Mouse (Mus musculus): ENCODE measurements around the gene Dtx1.

The Dtx1 gene

DNA sequence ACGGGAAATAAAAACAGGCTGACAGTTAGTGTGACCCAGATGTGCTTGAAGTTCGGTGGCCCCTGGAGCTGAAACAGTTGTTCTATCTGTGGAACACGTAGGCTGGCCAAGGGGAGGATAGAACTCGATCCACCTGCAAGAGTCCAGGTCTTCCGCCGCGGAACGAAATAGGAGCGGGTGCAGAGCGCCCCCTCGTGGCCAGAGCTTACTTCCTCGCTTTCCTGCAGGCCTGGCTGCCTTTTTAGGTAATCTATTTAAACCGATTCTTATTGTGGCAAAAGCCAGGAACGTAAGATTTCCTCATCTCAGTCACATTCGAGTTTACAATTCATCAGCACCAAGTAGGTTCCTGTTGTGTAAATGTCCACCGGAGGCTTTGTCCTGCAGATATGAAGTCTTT is 2.6 kb upstream of the Dtx1 start:
- Histone ChIP-seq H3K36me3 (ENCODE audit: control insufficient read depth, insufficient read depth, low read length, poor library complexity, severe bottlenecking) (no peaks in the 10 kb centered on the region; the same call in 1 of the 2 replicates), H3K27me3 (ENCODE audit: control insufficient read depth, insufficient read depth, low read length, poor library complexity, severe bottlenecking) (no peaks in the 10 kb centered on the region)
- DNase-seq (ENCODE audit: low read depth, low spot score): peak; percentile 92

DNA sequence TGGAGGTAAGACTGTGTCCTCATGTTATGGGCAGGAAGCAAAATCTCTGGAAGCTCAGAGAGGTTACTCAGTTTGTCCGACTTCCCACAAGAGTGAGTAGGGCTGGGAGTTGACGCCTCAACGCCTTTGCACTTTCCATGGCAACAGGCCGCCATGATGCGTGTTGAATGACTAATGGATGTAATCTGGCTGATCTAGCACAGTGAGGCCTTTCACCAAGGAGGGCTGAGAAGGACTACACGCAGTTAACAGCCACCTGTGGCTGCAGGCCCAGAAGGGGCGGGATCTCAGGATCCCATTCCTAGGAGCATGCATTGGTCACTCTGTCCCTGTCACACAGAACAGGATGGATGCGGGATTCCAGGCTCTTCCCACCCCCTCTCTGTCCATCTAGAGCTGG is 994 bp upstream of the Dtx1 start:
- H3K36me3 ChIP-seq (ENCODE audit: control insufficient read depth, insufficient read depth, low read length, poor library complexity, severe bottlenecking): no peaks in the 10 kb centered on the region; the same call in 1 of the 2 replicates
- no peak for DNase-seq (ENCODE audit: low read depth, low spot score)

DNA sequence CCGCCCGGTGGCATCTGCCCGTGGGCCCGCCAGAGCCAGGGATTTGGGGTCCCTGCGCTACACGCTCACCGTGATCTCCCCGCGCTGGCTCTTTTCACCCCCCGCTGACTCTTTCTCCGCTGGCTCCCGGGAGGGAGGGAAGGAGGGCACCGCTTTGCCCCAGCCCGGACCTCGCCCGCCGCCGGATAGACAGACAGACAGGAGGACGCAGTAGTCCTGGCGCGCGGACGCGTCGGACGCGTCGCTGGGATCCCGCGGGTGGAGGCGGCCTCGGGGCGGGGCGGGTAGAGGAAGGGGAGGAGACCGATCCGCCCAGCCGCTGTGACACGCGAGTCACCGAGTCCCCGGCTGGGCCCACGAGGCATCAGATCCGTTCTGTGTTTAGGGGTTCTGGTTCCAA is 311 bp downstream of the Dtx1 start:
- H3K36me3 ChIP-seq (ENCODE audit: control insufficient read depth, insufficient read depth, low read length, poor library complexity, severe bottlenecking): no peaks in the 10 kb centered on the region; the same call in 1 of the 2 replicates
- H3K27me3 ChIP-seq (ENCODE audit: control insufficient read depth, insufficient read depth, low read length, poor library complexity, severe bottlenecking): no peaks in the 10 kb centered on the region
- DNase-seq (ENCODE audit: low read depth, low spot score): peak; percentile 85

More for the DNA sequence above, 994 bp upstream of the Dtx1 start:
- no peaks in the 10 kb centered on the region for H3K27me3 ChIP-seq (ENCODE audit: control insufficient read depth, insufficient read depth, low read length, poor library complexity, severe bottlenecking)

DNA sequence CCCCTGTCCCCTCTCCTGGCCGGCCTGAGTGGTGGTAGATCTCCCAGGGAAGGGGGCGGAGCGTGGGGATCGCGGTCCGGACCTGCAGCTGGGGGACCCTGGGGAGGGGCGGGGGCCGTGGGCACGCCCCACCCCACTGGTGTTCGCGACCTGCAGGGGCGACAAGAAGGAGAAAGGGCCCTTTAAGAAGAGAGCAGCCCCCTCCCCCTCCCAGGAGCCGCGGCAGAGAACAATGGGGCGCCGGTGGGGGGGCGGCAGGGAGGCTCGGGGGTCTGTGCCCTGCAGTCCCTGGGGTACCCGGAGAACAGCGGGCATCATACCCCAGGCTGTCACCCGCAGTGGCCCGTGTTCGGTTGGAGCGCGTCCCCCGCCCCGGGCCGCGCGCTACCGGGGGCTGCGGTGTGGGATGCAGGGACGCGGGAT is 890 bp downstream of the Dtx1 start:
- no peaks in the 10 kb centered on the region for H3K27me3 ChIP-seq (ENCODE audit: control insufficient read depth, insufficient read depth, low read length, poor library complexity, severe bottlenecking)
- DNase-seq (ENCODE audit: low read depth, low spot score): no peak

DNA sequence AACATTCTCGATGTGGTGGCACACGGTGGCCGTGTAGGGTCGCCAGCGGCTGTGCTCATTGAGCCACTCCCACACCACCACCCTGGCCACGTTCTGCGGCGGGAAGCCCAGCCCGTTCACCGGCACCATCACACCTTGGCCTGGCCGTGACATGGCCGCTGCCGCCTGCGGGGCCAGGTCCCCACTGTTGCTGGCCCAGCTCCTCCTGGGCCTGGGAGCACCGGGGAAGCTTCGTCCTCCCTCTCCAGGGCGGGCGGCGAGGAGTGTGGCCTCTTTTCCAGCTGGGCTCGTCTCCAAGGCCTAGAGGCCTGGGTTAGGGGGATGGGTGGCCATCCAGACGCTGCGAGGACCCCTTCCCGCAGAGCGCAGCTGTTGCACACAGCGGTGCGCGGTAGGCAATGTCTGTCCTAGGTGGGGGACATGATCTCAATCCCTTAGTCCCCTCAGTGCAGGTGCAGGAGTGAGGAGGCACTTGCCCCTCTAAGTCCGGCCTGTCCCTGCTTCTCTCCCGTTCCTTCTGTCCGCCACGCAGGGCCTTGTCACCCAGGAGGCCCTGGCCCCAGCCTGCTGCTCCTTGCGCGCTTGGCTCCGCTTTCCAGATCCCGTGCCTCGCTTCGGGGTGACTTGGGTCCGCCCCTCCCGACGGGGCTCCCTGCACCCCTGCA is 1.4 kb downstream of the Dtx1 start:
- H3K27me3 ChIP-seq (ENCODE audit: control insufficient read depth, insufficient read depth, low read length, poor library complexity, severe bottlenecking): no peaks in the 10 kb centered on the region
- peak; percentile 37 for DNase-seq (ENCODE audit: low read depth, low spot score)
- H3K36me3 ChIP-seq (ENCODE audit: control insufficient read depth, insufficient read depth, low read length, poor library complexity, severe bottlenecking): no peaks in the 10 kb centered on the region; the same call in 1 of the 2 replicates

More for the DNA sequence above, 890 bp downstream of the Dtx1 start:
- H3K36me3 ChIP-seq (ENCODE audit: control insufficient read depth, insufficient read depth, low read length, poor library complexity, severe bottlenecking): no peaks in the 10 kb centered on the region; the same call in 1 of the 2 replicates

DNA sequence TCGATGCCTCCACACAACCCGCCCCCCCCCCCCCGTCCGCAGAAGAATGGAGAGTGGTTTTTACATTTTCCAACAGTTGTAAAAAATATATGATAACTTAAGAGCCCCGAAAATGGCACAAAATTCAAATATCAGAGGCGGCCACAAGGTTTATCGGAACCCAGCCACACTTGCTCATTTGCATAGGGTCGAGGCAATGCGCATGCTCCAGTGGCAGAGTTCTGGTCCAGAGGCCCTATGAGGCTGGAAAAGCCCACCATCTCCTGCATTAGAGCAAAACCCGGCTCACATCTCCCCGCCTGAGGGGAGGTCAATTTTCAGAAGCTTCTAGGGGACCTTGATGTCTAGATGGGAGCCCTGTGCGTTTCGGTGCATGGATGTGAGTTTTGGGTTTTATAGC is 4.8 kb downstream of the Dtx1 start:
- DNase-seq (ENCODE audit: low read depth, low spot score): peak; percentile 82
- H3K36me3 ChIP-seq (ENCODE audit: control insufficient read depth, insufficient read depth, low read length, poor library complexity, severe bottlenecking): no peaks in the 10 kb centered on the region; the same call in 1 of the 2 replicates
- no peaks in the 10 kb centered on the region for H3K27me3 ChIP-seq (ENCODE audit: control insufficient read depth, insufficient read depth, low read length, poor library complexity, severe bottlenecking)

DNA sequence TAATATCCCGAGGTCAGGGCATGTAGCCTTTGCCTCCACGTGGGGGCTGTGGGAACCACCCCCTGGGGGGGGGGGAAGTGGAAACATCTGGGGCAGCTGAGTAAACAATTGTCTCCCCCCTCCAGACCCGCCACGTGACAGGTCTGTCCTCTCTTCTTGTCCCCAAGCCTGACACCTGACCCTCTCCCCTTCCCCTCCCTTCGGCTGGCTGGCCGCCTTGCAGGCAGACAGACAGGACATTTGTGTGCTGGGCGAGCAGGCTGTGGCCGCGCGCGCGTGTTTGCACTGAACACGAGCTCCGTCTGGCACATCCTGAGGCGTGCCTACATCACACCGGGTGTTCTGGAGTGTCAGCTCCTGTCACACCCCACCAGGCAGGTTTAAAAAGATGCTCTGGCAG is 5.2 kb downstream of the Dtx1 start:
- Histone ChIP-seq H3K36me3 (ENCODE audit: control insufficient read depth, insufficient read depth, low read length, poor library complexity, severe bottlenecking) (no peaks in the 10 kb centered on the region; the same call in 1 of the 2 replicates), H3K27me3 (ENCODE audit: control insufficient read depth, insufficient read depth, low read length, poor library complexity, severe bottlenecking) (no peaks in the 10 kb centered on the region)
- peak; percentile 79 for DNase-seq (ENCODE audit: low read depth, low spot score)

DNA sequence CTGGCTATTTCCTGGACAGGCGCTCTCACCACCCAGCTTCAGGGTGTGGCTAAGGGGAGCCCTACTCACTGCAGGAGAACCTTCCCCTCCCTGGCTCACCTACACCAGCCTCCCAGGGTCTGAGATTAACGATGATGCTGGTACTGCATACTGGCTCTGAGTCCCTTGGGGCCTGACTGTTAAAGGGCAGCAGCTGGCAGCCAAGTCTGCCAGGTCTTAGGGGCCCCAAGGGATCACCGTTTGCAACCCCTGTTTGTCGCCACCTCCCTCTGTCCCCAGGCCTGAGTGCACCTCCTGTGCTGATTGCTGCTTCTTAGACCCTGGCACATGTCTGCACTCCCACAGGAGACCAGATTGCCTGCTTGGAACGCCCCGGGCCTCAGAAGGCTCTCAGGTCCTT is 7.3 kb downstream of the Dtx1 start:
- DNase-seq (ENCODE audit: low read depth, low spot score): peak; percentile 79
- H3K36me3 ChIP-seq (ENCODE audit: control insufficient read depth, insufficient read depth, low read length, poor library complexity, severe bottlenecking): no peaks in the 10 kb centered on the region; the same call in 1 of the 2 replicates

DNA sequence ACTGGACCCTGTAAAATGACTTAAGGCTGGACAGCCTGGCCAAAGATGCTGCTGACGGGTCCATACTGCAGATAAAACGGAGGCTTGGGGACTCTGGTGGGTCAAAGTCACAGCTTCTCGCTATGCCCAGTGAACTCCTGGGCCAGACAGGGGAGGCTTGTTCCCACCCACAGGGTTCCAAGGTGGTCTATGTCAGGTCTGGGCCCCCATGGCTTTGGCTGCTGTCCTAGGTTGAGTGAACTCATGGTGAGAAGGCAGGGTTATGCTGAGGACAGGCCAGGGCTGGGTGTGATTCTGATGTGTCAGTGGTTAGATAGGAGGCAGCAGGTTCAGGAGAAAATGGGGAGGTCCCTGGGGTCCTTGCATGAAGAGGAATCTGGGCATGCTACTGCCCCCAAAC is 8.1 kb downstream of the Dtx1 start:
- DNase-seq (ENCODE audit: low read depth, low spot score): no peak
- Histone ChIP-seq H3K27me3 (ENCODE audit: control insufficient read depth, insufficient read depth, low read length, poor library complexity, severe bottlenecking) (no peaks in the 10 kb centered on the region), H3K36me3 (ENCODE audit: control insufficient read depth, insufficient read depth, low read length, poor library complexity, severe bottlenecking) (no peaks in the 10 kb centered on the region)

More for the DNA sequence above, 7.3 kb downstream of the Dtx1 start:
- H3K27me3 ChIP-seq (ENCODE audit: control insufficient read depth, insufficient read depth, low read length, poor library complexity, severe bottlenecking): no peaks in the 10 kb centered on the region

DNA sequence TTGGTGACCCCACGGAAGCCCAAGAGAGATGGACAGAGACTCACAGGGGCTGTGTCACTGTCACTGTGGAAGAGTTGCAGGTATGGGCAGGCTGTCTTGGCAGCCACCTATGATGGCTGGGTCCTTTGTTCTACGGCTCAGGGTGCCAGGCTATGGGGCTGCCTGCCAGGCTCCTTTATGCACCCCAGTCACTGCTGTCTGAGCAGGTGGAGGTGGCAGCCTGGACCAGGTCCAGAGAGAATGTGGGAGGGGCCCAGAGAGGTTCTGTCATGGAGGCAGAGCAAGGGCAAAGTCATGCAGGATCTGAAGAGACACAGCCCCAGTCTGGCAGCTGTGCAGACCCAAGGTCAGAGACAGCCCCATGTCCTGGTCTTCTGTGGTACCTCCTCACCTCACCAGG is 8.8 kb downstream of the Dtx1 start:
- no peaks in the 10 kb centered on the region for H3K27me3 ChIP-seq (ENCODE audit: control insufficient read depth, insufficient read depth, low read length, poor library complexity, severe bottlenecking)
- DNase-seq (ENCODE audit: low read depth, low spot score): no peak
- H3K36me3 ChIP-seq (ENCODE audit: control insufficient read depth, insufficient read depth, low read length, poor library complexity, severe bottlenecking): no peaks in the 10 kb centered on the region

DNA sequence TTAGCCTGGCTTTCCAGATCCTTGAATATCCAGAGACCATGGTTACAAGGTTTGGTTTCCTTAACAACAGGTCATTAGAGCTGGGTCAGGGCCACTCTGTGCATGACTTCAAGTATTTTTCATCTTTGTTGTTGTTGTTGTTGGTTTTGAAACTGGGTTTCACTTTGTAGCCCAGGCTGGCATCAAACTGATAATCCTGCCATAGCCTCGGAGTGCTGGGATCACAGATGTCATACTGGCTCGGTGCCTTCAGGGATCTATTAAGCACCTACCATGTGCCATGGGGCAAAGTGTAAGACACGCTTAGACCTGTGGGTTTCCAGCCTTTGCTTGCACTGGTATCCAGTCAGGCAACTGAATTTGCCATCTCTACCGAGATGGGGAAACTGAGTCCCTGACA is 9.3 kb downstream of the Dtx1 start:
- Histone ChIP-seq H3K27me3 (ENCODE audit: control insufficient read depth, insufficient read depth, low read length, poor library complexity, severe bottlenecking) (no peaks in the 10 kb centered on the region), H3K36me3 (ENCODE audit: control insufficient read depth, insufficient read depth, low read length, poor library complexity, severe bottlenecking) (no peaks in the 10 kb centered on the region)
- no peak for DNase-seq (ENCODE audit: low read depth, low spot score)

DNA sequence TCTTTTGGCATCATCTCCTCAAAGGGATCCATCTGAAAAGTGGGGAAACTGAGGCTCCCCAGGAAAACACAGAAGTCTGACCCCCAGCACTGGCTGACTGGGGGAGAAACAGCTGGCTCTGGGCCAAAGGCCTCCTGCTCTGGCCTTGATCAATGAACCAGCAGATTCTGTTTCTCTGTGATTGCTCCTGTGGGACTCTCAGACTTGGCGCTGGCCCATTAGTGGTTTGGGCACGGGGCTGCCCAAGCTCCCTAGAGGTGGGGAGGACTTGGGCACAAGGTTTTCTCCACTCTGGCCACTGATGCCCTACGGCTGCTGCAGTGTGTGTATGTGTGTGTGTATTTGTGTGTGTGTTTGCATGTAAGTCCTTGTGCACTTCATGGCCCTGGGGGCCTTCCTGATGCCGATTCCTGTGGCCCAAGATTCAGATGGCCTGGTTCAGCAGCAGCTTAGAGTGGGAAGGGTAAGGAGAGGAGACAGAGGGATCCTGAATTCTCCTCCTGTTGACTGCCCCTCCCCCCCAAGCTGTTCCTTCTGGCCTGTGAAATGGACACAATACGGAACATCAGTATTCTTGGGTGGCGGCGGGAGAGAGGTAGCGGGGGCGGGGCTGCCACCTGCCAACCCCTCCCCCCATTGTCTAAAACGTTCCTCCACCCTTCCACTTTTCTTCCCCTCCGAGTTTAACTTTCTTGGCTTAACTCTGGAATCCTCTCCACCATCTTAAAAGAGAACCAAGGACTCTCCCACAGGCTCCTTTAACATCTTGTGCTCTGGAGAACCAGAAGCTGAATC is 10.5 kb downstream of the Dtx1 start:
- no peak for DNase-seq (ENCODE audit: low read depth, low spot score)
- Histone ChIP-seq H3K27me3 (ENCODE audit: control insufficient read depth, insufficient read depth, low read length, poor library complexity, severe bottlenecking) (no peaks in the 10 kb centered on the region), H3K36me3 (ENCODE audit: control insufficient read depth, insufficient read depth, low read length, poor library complexity, severe bottlenecking) (no peaks in the 10 kb centered on the region; the same call in 1 of the 2 replicates)

DNA sequence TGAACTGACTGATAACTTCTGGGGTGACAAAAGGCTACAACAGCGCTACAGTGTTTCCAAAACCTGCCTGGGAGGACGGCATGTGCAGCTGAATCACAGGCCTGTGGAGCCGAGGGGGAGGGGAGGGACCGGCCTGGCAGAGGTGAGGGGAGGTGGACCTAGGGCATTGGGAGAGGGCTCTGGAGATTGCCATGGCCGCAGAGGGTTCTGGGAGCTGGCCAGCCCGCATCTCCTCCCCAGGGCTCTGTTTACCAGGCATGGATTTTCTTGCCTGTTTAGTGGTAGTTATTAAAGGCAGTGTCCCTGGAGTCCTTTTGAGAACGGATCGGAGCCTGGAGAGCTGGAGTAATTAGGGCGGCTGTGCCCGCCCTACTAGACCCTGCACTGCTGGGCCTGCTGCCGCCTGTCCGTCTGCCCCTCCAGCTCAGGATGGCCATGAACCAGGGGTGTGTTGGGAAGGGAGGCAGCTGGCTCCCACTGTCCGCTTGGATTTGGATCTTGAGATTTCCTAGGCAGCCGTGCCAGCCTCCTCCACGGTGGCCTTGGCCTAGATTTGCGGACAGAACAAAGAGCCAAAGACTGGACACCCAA is 12.8 kb downstream of the Dtx1 start:
- H3K27me3 ChIP-seq (ENCODE audit: control insufficient read depth, insufficient read depth, low read length, poor library complexity, severe bottlenecking): no peaks in the 10 kb centered on the region
- DNase-seq (ENCODE audit: low read depth, low spot score): no peak
- H3K36me3 ChIP-seq (ENCODE audit: control insufficient read depth, insufficient read depth, low read length, poor library complexity, severe bottlenecking): no peaks in the 10 kb centered on the region; the same call in 1 of the 2 replicates

DNA sequence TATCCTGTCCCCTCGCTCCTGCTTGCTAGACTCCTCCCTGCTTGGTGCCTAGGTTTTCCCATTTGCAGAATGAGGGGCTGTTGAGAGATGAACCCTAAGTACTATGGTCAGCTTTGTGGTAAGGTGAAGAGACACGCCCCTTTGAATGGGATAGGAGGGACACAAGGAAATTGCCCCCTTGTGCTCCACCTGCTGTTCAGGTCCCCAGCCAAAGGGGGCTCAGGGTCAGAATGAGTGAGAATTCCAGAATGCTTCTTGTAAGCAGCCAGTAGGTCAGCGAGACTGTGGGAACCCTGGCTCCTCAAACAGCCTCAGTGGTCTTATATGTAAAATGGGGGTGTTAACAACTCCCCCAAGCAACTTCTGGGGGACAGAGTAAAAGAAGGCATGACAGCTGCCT is 13.5 kb downstream of the Dtx1 start:
- Histone ChIP-seq H3K27me3 (ENCODE audit: control insufficient read depth, insufficient read depth, low read length, poor library complexity, severe bottlenecking) (no peaks in the 10 kb centered on the region), H3K36me3 (ENCODE audit: control insufficient read depth, insufficient read depth, low read length, poor library complexity, severe bottlenecking) (no peaks in the 10 kb centered on the region; the same call in none of the 2 replicates)
- no peak for DNase-seq (ENCODE audit: low read depth, low spot score)

DNA sequence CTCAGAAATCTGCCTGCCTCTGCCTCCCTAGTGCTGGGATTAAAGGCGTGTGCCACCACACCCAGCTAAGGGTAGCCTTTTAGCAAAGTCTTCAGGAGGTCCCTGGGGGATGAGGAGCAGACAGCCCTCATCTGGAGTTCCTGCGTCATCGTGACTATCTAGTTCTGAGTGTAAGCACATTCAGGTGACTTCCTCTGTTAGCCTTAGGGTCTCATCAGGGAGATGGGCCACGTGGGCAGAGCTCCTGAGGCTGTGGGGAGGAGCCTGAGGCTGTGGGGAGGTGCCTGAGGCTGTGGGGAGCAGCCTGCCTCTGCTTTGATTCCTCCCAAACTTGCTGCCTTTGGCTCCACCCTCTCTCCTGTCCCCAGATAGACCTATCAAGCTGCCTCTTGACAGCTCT is 14.9 kb downstream of the Dtx1 start:
- no peaks in the 10 kb centered on the region for H3K27me3 ChIP-seq (ENCODE audit: control insufficient read depth, insufficient read depth, low read length, poor library complexity, severe bottlenecking)
- H3K36me3 ChIP-seq (ENCODE audit: control insufficient read depth, insufficient read depth, low read length, poor library complexity, severe bottlenecking): no peaks in the 10 kb centered on the region; the same call in none of the 2 replicates
- peak; percentile 94 for DNase-seq (ENCODE audit: low read depth, low spot score)
